Mouse (Mus musculus): ENCODE data around the gene Myo6.
"Not testable (repeated sequence)": the region's sequence is repeated elsewhere in the genome, so short reads cannot be mapped to it uniquely, and the experiment has no call there.

Myo6 gene

GRCm38 (mm10) chr9:80303518-80303917 is 138.7 kb downstream of the Myo6 start:
- no peak for DNase-seq (ENCODE audit: low spot score)

- no peak for DNase-seq (ENCODE audit: low spot score)
Measured at GRCm38 (mm10) chr9:80306390-80306789, 141.6 kb downstream of the Myo6 start.

- no peak for DNase-seq (ENCODE audit: low spot score)
Measured at GRCm38 (mm10) chr9:80306853-80307252, 142.0 kb downstream of the Myo6 start.

- DNase-seq (ENCODE audit: low spot score), result no peak
Measured at GRCm38 (mm10) chr9:80307629-80308028, 142.8 kb downstream of the Myo6 start.

GRCm38 (mm10) chr9:80313610-80314009 is 148.8 kb downstream of the Myo6 start:
- DNase-seq (ENCODE audit: low spot score), result no peak

GRCm38 (mm10) chr9:80315922-80316321 is 151.1 kb downstream of the Myo6 start:
- DNase-seq (ENCODE audit: low spot score), result no peak

- DNase-seq (ENCODE audit: low spot score), result no peak
Measured at GRCm38 (mm10) chr9:80318027-80318426, 153.2 kb downstream of the Myo6 start.

GRCm38 (mm10) chr9:80321051-80321887 is 156.4 kb downstream of the Myo6 start:
- not testable (repeated sequence) for DNase-seq (ENCODE audit: low spot score)

- peak; percentile 20 for DNase-seq (ENCODE audit: low spot score)
Measured at GRCm38 (mm10) chr9:80332153-80332552, 167.3 kb downstream of the Myo6 start.

GRCm38 (mm10) chr9:80333466-80333865 is 168.6 kb downstream of the Myo6 start:
- no peak for DNase-seq (ENCODE audit: low spot score)

GRCm38 (mm10) chr9:80333998-80334605 is 169.3 kb downstream of the Myo6 start:
- DNase-seq (ENCODE audit: low spot score), result no peak

- DNase-seq (ENCODE audit: low spot score), result no peak
Measured at GRCm38 (mm10) chr9:80335660-80336357, 171.0 kb downstream of the Myo6 start.

- DNase-seq (ENCODE audit: low spot score), result no peak
Measured at GRCm38 (mm10) chr9:80338026-80338425, 173.2 kb downstream of the Myo6 start.

GRCm38 (mm10) chr9:80340927-80341326 is 176.1 kb downstream of the Myo6 start:
- no peak for DNase-seq (ENCODE audit: low spot score)

- no peak for DNase-seq (ENCODE audit: low spot score)
Measured at GRCm38 (mm10) chr9:80341756-80342155, 176.9 kb downstream of the Myo6 start.

GRCm38 (mm10) chr9:80342520-80342919 is 177.7 kb downstream of the Myo6 start:
- no peak for DNase-seq (ENCODE audit: low spot score)

- DNase-seq (ENCODE audit: low spot score), result no peak
Measured at GRCm38 (mm10) chr9:80344451-80345000, 179.7 kb downstream of the Myo6 start.

- no peak for DNase-seq (ENCODE audit: low spot score)
Measured at GRCm38 (mm10) chr9:80351295-80351677, 186.5 kb downstream of the Myo6 start.

GRCm38 (mm10) chr9:80351678-80352331 is 187.0 kb downstream of the Myo6 start:
- DNase-seq (ENCODE audit: low spot score), result no peak

- no peak for DNase-seq (ENCODE audit: low spot score)
Measured at GRCm38 (mm10) chr9:80360063-80360462, 195.2 kb downstream of the Myo6 start.

Measured in ovary, adult 18-20 months (tissue).